Mouse (Mus musculus): ENCODE results near the gene Pard3. TPM values are rescaled to one million over a fixed set of nuclear protein-coding genes. Genes with fewer than 3 reads are reported as not detected.

Pard3 gene
- total RNA-seq, 2 experiments from 2014 or later: not detected

- no peak for ATAC-seq (replicated peaks; ENCODE audit: low FRiP score, low TSS enrichment, poor library complexity, severe bottlenecking)
Observed at GRCm38 (mm10) chr8:127210621-127211020, 146.9 kb downstream of the Pard3 start.

- ATAC-seq (replicated peaks; ENCODE audit: low FRiP score, low TSS enrichment, poor library complexity, severe bottlenecking): no peak
Observed at GRCm38 (mm10) chr8:127214338-127214737, 150.6 kb downstream of the Pard3 start.

- ATAC-seq (replicated peaks; ENCODE audit: low FRiP score, low TSS enrichment, poor library complexity, severe bottlenecking): no peak
Observed at GRCm38 (mm10) chr8:127214748-127215433, 151.2 kb downstream of the Pard3 start.

GRCm38 (mm10) chr8:127220206-127220605, 156.5 kb downstream of the Pard3 start:
- ATAC-seq (replicated peaks; ENCODE audit: low FRiP score, low TSS enrichment, poor library complexity, severe bottlenecking): no peak

- no peak for ATAC-seq (replicated peaks; ENCODE audit: low FRiP score, low TSS enrichment, poor library complexity, severe bottlenecking)
Observed at GRCm38 (mm10) chr8:127220615-127221014, 156.9 kb downstream of the Pard3 start.

GRCm38 (mm10) chr8:127222361-127222760, 158.7 kb downstream of the Pard3 start:
- ATAC-seq (replicated peaks; ENCODE audit: low FRiP score, low TSS enrichment, poor library complexity, severe bottlenecking): no peak

- no peak for ATAC-seq (replicated peaks; ENCODE audit: low FRiP score, low TSS enrichment, poor library complexity, severe bottlenecking)
Observed at GRCm38 (mm10) chr8:127226996-127227395, 163.3 kb downstream of the Pard3 start.

GRCm38 (mm10) chr8:127227407-127227806, 163.7 kb downstream of the Pard3 start:
- no peak for ATAC-seq (replicated peaks; ENCODE audit: low FRiP score, low TSS enrichment, poor library complexity, severe bottlenecking)

GRCm38 (mm10) chr8:127229325-127230232, 165.9 kb downstream of the Pard3 start:
- no peak for ATAC-seq (replicated peaks; ENCODE audit: low FRiP score, low TSS enrichment, poor library complexity, severe bottlenecking)

GRCm38 (mm10) chr8:127230233-127230595, 166.5 kb downstream of the Pard3 start:
- no peak for ATAC-seq (replicated peaks; ENCODE audit: low FRiP score, low TSS enrichment, poor library complexity, severe bottlenecking)

- no peak for ATAC-seq (replicated peaks; ENCODE audit: low FRiP score, low TSS enrichment, poor library complexity, severe bottlenecking)
Observed at GRCm38 (mm10) chr8:127243351-127243750, 179.7 kb downstream of the Pard3 start.

- ATAC-seq (replicated peaks; ENCODE audit: low FRiP score, low TSS enrichment, poor library complexity, severe bottlenecking): no peak
Observed at GRCm38 (mm10) chr8:127243841-127244240, 180.1 kb downstream of the Pard3 start.

GRCm38 (mm10) chr8:127250746-127251145, 187.1 kb downstream of the Pard3 start:
- ATAC-seq (replicated peaks; ENCODE audit: low FRiP score, low TSS enrichment, poor library complexity, severe bottlenecking): no peak

GRCm38 (mm10) chr8:127251476-127251875, 187.8 kb downstream of the Pard3 start:
- ATAC-seq (replicated peaks; ENCODE audit: low FRiP score, low TSS enrichment, poor library complexity, severe bottlenecking): no peak

- no peak for ATAC-seq (replicated peaks; ENCODE audit: low FRiP score, low TSS enrichment, poor library complexity, severe bottlenecking)
Observed at GRCm38 (mm10) chr8:127251985-127252384, 188.3 kb downstream of the Pard3 start.

- no peak for ATAC-seq (replicated peaks; ENCODE audit: low FRiP score, low TSS enrichment, poor library complexity, severe bottlenecking)
Observed at GRCm38 (mm10) chr8:127254625-127255024, 190.9 kb downstream of the Pard3 start.

GRCm38 (mm10) chr8:127257086-127257485, 193.4 kb downstream of the Pard3 start:
- ATAC-seq (replicated peaks; ENCODE audit: low FRiP score, low TSS enrichment, poor library complexity, severe bottlenecking): no peak

GRCm38 (mm10) chr8:127261051-127261450, 197.4 kb downstream of the Pard3 start:
- no peak for ATAC-seq (replicated peaks; ENCODE audit: low FRiP score, low TSS enrichment, poor library complexity, severe bottlenecking)

- ATAC-seq (replicated peaks; ENCODE audit: low FRiP score, low TSS enrichment, poor library complexity, severe bottlenecking): no peak
Observed at GRCm38 (mm10) chr8:127262026-127262425, 198.3 kb downstream of the Pard3 start.

GRCm38 (mm10) chr8:127262436-127262835, 198.7 kb downstream of the Pard3 start:
- no peak for ATAC-seq (replicated peaks; ENCODE audit: low FRiP score, low TSS enrichment, poor library complexity, severe bottlenecking)

GRCm38 (mm10) chr8:127262926-127263325, 199.2 kb downstream of the Pard3 start:
- ATAC-seq (replicated peaks; ENCODE audit: low FRiP score, low TSS enrichment, poor library complexity, severe bottlenecking): no peak

Measured in megakaryocyte-erythroid progenitor cell, adult 5-6 weeks (primary cell).